Mouse (Mus musculus) layer of hippocampus, postnatal 36 days (tissue): ENCODE results near the gene Fgfr2. TPM values are rescaled to one million over a fixed set of nuclear protein-coding genes. Genes with fewer than 3 reads are reported as not detected.

ENCODE experiments used
- DNase-seq, 2 experiments: peaks; one replicate each; pipeline ENCODE4 v3.0.0; 2022
- total RNA-seq, 2 experiments: library from RNA; stranded (reverse); gene quantifications; 2 replicates each; pipeline ENCODE4 v1.2.3; 2021

Gene Fgfr2
- total RNA-seq, 2 experiments from 2014 or later: 45.4 to 47.9 TPM

DNA sequence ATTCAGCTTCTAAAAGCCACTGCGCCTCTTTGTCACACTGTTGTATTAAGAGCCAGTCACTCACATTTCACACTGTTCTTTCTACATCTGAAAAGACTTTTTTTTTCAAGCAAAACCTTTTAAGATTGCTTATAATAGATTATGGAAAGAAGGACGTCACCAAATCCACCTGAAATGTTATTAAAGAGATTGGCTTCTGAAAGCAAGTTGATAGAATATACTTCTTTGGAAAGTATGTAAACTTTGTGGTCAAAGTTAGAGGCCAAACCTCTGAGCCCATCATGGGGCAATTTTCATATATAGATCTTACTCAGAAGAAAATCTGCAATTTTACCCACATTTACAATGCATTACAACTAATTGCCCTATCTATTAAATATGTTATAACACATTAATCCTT is 306.6 kb downstream of the Fgfr2 start:
- no peak for DNase-seq

DNA sequence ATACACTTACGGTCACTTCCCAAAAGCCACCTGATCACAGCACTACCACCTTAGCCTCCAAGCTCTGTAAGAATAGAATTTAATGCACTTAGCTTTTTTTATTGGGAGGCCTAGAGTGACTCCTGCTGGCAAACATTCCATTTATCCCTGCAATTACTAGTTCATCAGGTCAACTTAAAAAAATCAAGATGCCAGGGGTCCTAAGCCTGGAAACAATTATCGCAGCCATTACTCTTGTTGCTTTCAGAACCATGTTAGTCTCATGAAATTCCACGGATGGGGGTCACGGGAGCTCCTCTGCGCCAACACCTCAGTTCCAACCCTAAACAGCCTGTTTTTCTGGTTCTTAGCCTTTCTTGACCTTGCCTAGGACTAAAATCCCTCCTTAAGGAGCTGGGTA is 308.1 kb downstream of the Fgfr2 start:
- DNase-seq: no peak

DNA sequence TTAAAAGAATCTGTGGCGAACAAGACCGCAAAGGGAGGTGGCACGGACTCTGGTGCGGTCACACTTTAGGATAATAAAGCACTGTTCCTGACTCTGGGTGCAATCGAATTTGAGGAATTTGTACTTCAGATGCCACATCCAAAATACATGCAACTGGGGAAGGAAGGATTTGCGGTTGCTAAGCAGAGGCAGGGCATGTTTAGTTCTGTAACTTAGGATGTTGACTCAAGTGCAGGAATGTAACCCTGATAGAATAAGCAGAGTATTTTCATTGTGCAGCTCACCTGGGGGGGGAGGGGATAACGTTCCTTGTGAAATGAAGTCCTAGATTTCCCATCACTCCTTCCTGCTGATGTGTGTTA is 309.1 kb downstream of the Fgfr2 start:
- DNase-seq: no peak

DNA sequence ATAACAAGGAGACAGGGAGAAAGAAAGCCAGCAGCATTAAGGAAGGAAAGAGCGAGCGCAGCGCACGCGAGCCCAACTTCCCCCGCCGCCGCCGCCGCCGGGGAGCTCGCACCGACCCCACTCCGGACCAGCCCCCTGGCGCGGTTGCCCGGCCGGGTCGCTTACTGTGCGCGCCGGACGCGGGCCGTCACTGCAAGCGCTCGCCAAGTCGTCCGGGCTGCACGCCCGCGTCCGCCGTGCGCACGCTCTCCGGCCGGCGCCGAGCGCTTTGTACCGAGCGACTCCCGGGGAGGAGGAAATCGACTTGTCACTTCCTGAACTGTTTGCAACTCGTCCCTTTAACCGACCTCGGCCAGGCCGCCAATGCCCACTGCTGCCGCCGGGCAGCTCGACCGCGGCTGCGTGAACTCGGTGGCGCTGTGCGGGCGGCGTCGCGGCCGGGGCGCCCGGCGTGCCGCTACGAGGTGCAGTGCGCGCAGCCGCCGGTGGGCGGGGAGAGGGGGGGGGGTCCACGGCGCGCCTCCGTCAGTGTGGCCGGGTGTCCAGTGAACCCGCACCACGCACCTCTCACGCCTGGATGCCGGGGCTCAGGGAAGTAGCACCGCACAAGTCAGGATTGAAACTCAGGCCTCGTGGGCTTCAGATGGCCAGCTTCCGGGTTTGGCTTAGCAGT is 309.6 kb downstream of the Fgfr2 start, which contains the start of gene Fam53b:
Fam53b (minus strand) TSS at position 471 of the 673 bp plus-strand sequence.
- DNase-seq: peak; percentile 75 to 77

DNA sequence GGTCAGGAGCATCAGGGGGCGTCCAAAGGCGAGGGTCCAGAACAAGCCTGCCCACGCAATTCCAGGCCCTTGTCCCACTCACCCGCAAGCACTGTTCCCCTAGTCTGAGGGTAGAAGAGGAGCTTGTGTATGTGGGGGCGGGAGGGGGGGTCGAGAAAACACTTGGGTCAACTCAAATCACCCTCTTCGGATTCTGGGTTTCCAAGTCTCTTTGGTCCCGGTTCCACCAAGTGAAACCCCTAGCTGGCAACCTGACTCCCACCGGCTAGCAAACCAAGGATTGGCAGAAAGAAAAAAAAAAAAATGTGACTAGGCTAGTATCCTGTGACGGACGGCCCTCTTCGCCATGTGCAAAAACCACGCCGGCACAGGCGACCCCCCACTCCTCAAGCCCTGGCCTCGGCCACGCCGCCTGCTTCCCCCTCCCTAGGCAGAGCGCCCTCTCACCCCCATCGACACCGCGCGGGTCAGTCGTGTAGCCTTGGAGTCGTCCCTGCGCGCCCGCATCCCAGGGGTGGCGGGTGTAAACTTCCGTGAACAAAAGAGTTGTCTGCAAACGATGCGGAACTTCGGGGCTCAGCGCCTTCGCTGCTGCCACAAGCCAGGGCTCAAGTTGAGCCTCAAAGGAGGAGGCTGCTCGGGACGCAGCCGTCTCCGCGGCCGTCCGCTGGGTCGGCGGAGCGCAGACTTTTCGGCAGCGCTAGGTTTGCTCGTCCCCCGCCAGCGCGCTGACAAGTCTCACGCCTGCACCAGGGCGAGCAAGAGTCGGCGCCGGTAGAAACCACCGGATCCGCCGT is 310.3 kb downstream of the Fgfr2 start:
- DNase-seq: peak; percentile 52 to 64

DNA sequence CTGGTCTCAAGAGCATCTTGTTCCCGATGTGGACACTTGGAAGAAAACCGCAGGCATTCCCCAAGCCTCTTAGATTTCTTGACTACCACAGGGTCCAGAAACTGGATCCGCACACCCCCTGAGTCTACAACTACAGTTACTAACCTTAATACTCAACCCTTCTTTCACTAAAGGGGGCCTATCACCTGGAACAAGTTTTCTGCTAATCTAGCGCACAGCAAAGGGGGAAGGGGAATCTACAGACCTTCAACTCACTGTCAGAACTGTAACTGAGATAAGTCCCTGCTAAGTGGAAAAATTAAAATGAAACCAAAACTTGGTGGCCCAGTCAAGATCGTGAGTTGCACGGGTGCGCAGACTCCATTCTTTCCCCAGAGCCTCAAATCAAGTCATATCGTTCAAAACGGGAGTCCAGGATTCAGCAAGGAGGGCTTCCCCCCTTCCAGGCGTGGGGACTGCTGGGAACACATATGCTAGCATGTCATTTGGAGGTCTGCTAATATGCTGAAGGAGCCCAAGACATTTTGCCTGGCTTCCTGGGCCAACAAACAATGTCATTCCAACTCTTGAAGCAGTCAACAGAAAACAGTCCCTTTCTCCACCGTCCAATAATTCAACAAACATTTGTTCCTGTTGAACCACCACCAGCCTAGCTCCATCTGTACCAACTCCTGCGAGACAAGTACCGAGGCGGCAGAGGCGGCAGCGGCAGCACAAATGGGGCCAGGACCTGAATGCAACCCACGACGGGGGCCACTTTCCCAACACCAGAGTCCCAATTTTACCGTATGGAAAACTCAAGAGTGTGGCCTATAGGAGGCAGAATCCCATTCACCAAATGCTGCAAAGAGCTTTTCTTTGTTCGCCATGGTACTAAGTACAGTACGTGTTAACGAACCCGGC is 311.2 kb downstream of the Fgfr2 start:
- DNase-seq: peak; percentile 60 to 63

DNA sequence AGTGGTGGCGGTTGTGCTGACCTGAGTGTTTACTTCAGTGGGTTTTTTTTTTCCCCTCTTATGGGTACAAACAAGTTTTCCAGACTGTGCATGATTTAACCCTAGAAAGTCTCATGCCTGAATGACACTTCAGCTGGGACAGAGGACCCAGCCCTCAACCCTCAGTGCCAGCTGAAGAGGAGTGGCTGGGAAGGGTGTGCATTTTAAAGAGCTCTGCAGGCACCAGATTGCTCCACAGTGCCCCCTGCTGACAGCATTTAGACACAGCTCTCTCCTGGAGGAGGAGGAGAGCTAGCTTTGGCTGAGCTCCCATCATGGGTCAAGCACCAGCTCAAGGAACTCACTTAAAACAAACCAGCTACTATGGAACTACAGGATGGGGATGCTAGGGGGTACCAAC is 312.3 kb downstream of the Fgfr2 start:
- DNase-seq: peak; percentile 89 to 90

DNA sequence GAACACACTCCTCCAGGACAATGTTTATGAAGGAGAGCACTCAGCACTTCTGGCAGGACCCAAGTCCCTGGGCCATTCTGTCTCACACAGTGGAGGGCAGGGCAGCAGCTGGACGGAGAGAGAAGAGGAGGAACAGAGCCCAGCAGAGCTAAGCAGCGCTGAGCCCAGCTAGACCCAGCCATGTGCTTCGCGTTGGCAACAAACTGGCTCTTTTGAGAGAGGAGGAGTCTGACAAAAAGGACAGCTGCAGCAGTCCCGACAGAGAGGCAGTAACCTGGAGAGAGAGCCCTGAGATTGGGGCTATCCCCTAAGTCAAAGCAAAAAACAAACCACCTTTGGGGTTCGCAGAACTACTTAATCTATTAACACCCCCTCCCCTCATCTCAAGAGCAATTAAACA is 312.8 kb downstream of the Fgfr2 start:
- DNase-seq: peak; percentile 61 to 74

DNA sequence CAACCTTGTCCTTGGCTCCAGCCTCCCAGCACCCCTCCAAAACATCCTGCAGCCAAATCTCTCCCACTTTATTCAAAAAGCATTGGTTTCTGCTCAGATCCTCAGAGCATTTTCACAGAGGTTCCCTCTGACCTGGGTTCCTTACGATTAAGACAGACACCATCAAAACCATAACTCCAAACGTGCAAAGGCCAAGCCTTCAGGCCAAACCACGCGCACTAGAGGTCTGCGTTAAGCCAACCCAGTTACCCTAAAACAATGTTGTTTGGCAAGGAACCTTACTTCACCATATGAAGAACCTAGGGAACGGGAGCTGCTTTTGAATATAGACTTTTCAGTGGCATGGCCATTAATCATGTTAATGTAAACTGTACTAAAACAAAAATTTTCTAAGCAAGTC is 313.4 kb downstream of the Fgfr2 start:
- DNase-seq: peak in 1 of 2 experiments; percentile 2

DNA sequence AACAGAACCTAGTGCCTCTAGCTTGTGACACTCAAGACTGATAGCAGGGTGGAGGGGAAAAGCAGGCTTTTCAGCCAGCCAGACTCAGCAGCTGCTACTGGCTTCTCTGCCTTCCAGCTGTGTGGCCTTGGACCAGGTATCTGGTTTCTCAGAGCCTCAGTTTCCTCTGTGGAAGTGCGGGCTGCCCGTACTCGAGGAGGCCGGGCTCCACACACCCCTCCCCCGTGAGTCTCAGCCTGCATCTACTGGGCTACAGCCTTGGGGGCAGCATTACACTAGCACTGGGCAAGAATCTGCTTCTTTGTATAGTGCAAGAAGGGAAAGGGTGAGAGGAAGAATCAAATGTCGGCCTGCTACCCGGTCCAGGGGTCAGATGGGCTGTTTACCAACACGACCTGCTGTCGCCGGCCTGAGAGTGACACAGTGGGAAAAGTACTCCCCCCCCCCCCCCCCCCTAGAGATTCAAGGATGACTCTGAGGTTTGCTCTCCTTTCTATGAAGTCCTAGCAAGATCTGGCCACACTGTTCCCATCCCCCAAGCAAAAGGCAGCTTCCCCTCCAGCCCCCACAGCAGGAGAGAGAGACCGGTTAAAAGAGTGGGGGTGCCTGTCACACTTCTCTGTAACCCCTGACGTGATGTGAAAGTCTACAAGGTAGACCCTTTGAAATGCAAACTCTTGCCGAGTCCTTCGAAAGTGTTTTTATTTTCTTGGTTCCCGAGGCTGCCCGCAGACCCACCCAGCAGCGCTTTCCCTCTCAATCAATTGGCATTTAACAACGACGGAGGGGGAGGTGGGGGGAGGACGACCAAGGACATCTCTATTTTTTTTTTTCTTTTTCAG is 314.1 kb downstream of the Fgfr2 start:
- peak in 1 of 2 experiments; percentile 33 for DNase-seq

DNA sequence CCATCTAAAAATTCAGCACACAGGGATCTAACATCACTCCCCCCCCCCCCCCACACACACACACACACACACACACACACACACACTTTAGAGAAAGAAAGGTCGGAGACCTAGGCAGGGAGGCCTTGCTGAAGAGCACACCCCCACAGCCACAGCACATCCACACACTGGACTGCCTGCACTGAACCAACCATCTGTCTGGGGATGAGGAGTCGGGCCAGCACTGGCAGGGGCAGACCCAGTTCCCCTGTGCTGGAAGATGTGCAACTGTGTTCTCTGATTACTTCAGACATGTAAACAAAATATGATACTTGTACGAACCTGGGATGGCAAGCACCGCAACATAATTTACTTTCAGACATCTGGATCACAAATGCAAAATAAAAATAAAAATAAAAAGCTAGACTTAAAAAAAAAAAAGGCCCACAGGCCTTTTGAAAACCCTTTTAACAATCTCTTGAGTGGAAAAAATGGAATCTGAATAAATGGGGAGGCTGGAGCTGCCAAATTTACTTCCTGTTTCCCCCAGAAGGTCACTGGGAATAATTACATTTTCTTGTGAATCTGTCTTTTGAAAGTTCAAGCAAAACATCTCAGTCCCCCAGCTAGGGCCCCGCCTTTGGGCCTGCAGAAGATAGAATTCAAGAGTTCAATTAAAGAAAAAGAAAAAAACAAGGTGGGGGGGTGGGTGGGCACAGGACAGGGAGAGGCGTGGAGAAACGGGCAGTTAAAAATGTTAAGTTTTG is 314.9 kb downstream of the Fgfr2 start:
- peak in 1 of 2 experiments; percentile 20 for DNase-seq

DNA sequence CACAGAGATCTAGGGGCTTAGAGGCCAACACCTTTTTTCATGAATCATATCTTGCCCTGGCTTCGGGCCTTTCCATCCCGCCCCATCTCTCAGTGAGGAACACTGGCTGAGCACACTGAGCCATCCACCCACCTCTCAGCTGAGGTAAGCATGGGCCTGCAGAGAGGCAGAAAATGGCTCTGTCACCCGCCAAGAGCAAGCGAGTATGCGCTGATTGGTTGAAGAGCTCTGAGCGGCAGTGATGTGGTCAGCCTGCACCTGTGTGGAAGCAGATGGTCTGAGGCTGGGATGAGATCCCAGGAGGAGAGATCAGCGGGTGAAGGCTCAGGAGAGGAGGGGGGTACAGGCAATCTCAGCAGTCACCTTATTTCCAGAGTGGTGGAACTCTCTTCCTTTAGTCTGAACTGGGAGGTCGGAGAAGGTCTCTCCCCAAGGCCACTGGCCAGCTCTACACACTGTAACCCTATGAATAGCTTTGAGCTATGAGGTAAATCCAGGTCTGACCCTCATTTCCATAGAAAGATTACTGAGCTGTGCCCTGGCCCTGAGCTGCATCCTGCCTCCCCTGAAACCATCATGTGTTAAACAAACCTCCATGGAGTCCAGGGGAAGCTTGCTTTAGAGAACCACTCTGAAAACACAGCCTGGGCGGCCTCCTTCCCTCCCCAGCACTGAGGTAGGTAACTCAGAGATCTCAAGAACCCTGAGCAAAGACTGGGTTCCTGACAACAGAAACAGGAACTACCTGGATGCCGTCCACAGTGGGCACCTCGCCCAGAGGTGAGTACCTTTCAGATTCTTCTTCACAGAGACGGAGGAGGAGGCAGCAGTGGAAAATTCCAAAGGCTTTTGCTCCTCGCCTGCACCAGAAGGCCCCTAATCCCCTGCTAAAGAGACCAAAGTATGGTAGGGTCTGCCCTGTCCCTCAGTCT is 316.0 kb downstream of the Fgfr2 start:
- peak in 1 of 2 experiments; percentile 12 for DNase-seq

DNA sequence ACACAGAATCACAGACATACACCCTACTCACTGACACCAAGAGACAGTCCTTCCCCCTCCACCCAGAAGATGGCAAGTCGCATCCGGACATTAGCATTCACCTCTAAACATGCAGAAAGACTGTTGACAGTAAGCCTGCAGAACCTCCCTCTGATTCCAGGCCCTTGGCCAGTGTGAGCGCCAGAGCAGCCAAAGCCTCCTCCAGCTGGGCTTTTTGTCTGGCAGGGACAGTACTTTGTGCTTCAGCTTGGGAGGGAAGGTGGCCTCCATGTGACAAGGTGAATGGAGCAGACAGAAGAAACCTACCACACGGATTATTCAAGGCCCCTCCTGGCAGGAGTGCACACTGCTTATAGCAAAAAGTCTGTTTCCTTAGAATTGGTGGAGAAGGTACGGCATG is 316.9 kb downstream of the Fgfr2 start:
- peak in 1 of 2 experiments; percentile 18 for DNase-seq

DNA sequence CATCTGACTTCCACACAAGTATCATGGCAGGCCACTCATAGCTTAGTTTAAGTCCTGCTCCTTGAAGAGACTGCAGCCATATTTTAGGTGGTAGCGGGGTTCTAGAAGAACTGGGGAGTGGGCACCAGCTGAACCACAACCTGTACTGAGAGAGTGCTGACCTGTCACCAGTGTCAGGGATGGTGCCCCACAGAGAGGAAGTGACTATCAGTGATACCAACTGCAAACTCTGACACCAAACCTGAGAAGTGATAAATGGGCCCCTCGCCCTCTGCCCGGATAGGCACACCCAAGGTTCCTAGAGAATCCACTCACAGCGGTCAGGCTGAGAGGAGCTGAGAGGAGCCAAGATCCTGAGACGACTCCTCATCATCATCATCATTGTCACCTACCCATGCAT is 318.2 kb downstream of the Fgfr2 start:
- DNase-seq: no peak

DNA sequence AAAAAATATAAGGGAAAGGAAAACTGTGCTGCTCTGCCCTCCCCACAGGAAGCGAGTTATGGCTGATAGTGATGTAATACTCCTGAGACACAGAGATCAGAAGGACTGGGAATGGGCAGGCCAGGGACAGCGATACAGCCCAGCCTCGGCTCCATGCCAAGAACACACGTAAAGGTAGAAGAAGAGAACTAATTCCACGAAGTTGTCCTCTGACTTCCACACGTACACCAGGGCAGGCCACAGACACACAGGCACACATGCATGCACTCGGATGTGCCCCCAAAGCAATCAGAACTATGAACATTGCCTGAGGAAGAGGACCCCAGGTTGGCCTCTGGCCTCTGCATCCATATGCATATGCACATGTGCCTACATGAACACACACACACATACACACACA is 318.7 kb downstream of the Fgfr2 start:
- peak in 1 of 2 experiments; percentile 1 for DNase-seq

DNA sequence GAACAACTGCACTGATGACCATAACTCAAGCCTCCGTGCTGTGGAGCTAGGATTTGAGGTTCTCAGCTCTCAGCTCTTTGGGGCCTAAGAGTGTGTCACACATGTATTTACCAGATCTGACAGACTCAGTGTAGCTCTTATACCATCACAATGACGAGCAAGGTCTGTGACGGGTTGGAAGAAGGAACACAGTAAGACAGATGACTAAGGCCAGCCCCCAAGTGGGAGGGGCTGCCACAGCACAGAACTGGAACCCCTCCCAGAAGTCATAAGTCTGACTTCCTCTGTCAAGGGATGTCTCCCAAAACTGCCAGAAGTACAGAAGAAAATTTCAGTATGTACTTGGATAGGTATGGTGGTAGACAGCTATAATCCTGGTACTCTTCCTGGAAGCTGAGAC is 319.2 kb downstream of the Fgfr2 start:
- DNase-seq: no peak

DNA sequence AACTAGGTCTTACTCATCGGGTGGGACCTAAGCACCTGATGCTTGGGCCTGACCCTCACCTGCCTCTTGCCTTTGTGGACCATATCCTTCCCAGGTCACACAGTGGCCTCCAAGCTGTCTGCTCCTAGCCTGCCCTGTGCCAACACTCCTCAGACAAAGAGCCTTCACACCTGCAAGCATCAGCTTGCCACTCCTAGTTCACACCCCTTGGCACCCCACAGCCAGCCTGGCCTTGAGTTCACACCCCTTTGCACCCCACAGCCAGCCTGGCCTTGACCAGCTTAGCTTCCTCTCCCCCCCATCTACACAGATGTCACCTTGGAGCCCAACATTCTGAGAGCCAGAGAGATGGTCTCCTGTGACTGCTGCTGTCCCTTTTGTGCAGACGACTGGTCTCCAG is 319.8 kb downstream of the Fgfr2 start:
- peak in 1 of 2 experiments; percentile 1 for DNase-seq

DNA sequence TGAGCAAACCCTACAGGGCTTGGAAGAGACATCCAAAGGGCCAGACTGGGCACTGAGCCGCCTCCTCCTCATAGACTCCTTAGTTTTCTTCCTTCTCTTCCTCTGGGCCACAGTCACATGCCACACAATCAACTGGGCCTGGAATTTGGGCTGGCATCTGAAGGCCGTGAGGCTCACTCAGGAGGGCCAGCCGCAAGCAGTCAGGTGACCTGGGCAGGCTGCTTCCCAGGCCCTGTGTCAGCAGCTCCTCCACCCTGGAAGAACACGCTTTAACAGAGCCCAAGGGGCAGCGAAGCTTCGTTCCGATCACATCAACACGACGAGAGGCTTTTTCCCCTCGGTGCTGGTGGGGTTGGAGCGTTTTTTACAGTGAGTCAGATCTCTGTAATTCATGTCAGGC is 320.5 kb downstream of the Fgfr2 start:
- peak in 1 of 2 experiments; percentile 3 for DNase-seq

DNA sequence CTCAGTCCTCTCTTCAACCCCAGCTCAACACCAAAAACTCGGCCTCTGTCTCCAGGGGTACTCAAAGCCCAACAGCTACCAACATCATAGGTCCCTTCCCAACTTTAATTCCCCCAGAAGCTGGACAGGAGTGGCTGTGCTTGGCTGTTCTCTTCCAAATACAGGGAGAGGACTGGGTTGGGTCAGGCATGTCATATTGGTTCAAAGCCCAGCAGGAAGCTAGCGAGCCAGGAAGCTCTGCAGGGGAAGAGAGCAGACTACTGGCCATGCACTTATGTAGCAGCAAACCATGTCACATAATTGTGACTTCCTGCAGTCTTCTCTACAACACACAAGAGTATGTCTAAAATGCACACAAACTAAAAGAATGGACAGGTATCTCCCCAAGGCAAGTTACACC is 321.1 kb downstream of the Fgfr2 start:
- DNase-seq: no peak

DNA sequence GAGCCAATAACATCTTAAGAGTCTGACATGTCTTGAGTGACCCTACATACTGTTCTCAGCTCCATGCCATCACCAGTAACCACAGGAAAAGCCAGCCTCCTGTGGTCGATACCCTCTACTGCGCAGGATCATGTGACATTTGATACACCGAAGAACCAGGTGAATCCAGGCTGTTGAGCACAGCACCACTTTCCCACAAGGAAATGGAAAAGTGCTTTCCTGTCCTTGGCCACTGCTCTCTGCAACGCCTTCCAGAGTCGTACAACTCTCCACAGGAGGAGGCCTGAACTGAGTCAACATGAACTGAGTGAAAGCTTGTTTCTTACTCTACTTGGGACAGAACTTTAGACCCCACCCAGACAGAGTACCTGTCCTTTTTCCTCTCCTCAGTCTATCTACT is 321.6 kb downstream of the Fgfr2 start:
- no peak for DNase-seq
